Mouse (Mus musculus) MEL (cell line): ENCODE results near the gene Uckl1. TPM values are rescaled to one million over a fixed set of nuclear protein-coding genes. Genes with fewer than 3 reads are reported as not detected.

Experiments
- DNase-seq: peaks from one replicate; pipeline ENCODE4 v3.0.0; 2011; ENCODE audit warnings: low read depth, low spot score
- H3K27ac ChIP-seq: 2 replicates; pipeline ENCODE4 v1.5.1; 2012; ENCODE audit warnings: low read depth, mild to moderate bottlenecking, control low read depth, low read length, moderate library complexity; ENCODE audit not compliant: control insufficient read depth
- H3K27me3 ChIP-seq, 2 experiments: fragments of 150-350 bp in 1 of 2; sonication (generic) in 1 of 2; 2 replicates each; pipeline ENCODE4 v1.6.1; 2012; ENCODE audit warnings: low read length in 2 of 2, mild to moderate bottlenecking in 2 of 2, improper control_type of control experiment in 1 of 2, moderate library complexity in 1 of 2; ENCODE audit not compliant: insufficient read depth in 2 of 2, control insufficient read depth in 1 of 2
- H3K36me3 ChIP-seq, 2 experiments: 2 replicates each; pipeline ENCODE4 v1.6.1; 2012 to 2014; ENCODE audit warnings: low read length in 2 of 2, improper control_type of control experiment in 1 of 2, inconsistent platforms in 1 of 2, mild to moderate bottlenecking in 1 of 2; ENCODE audit not compliant: insufficient read depth in 2 of 2, control insufficient read depth in 1 of 2
- H3K4me1 ChIP-seq, 2 experiments: fragments of 150-350 bp in 1 of 2; sonication (generic) in 1 of 2; 2 replicates each; pipeline ENCODE4 v1.6.1; 2012; ENCODE audit warnings: low read length in 2 of 2, improper control_type of control experiment in 1 of 2, mild to moderate bottlenecking in 1 of 2; ENCODE audit not compliant: insufficient read depth in 2 of 2, control insufficient read depth in 1 of 2
- H3K4me3 ChIP-seq, 2 experiments: fragments of 150-350 bp in 1 of 2; sonication (generic) in 1 of 2; 2 replicates each; pipeline ENCODE4 v1.5.1; 2012; ENCODE audit warnings: low read depth in 2 of 2, low read length in 2 of 2, mild to moderate bottlenecking in 2 of 2, moderate library complexity in 2 of 2, control low read depth in 1 of 2, improper control_type of control experiment in 1 of 2; ENCODE audit not compliant: control insufficient read depth in 1 of 2, insufficient read depth in 1 of 2
- H3K79me2 ChIP-seq: 2 replicates; pipeline ENCODE4 v1.6.1; 2012; ENCODE audit warnings: mild to moderate bottlenecking, low read length, moderate library complexity; ENCODE audit not compliant: control insufficient read depth, poor library complexity, insufficient read depth
- H3K9ac ChIP-seq: 2 replicates; pipeline ENCODE4 v1.6.1; 2012; ENCODE audit warnings: low read depth, mild to moderate bottlenecking, control low read depth, low read length, moderate library complexity; ENCODE audit not compliant: control insufficient read depth, poor library complexity, severe bottlenecking
- H3K9me3 ChIP-seq: fragments of 150-350 bp; sonication (generic); replicated peaks from 2 replicates; pipeline ENCODE4 v1.6.1; 2012; ENCODE audit warnings: mild to moderate bottlenecking, low read length, improper control_type of control experiment, moderate library complexity; ENCODE audit not compliant: insufficient read depth
- CHD2 ChIP-seq: IDR thresholded peaks from 2 replicates; pipeline ENCODE4 v1.6.1; 2011; ENCODE audit warnings: low read length, improper control_type of control experiment
- CTCF ChIP-seq, 3 experiments: IDR thresholded peaks in 2 of 3; conservative IDR thresholded peaks in 1 of 3; 2 replicates each; pipeline ENCODE4 v1.5.1; 2011 to 2012; ENCODE audit warnings: low read length in 3 of 3, low read depth in 2 of 3, mild to moderate bottlenecking in 2 of 3, improper control_type of control experiment in 1 of 3, inconsistent platforms in 1 of 3, mixed read lengths in 1 of 3, moderate library complexity in 1 of 3; ENCODE audit not compliant: control insufficient read depth in 1 of 3, insufficient read depth in 1 of 3, poor library complexity in 1 of 3, severe bottlenecking in 1 of 3
- E2F4 ChIP-seq: IDR thresholded peaks from 2 replicates; pipeline ENCODE4 v1.6.1; 2011; ENCODE audit warnings: low read depth, low read length, improper control_type of control experiment, borderline replicate concordance
- EP300 ChIP-seq, 2 experiments: IDR thresholded peaks; 2 replicates each; pipeline ENCODE4 v1.6.1; 2011; ENCODE audit warnings: improper control_type of control experiment in 2 of 2, low read length in 2 of 2, low read depth in 1 of 2, mild to moderate bottlenecking in 1 of 2
- ETS1 ChIP-seq: IDR thresholded peaks from 2 replicates; pipeline ENCODE4 v1.6.1; 2012; ENCODE audit warnings: low read depth, mild to moderate bottlenecking, inconsistent platforms, low read length, improper control_type of control experiment, moderate library complexity
- GABPA ChIP-seq: IDR thresholded peaks from 2 replicates; pipeline ENCODE4 v1.6.1; 2012; ENCODE audit warnings: low read depth, mild to moderate bottlenecking, inconsistent platforms, low read length, improper control_type of control experiment, moderate library complexity
- GATA1 ChIP-seq: IDR thresholded peaks from 2 replicates; pipeline ENCODE4 v1.6.1; 2011; ENCODE audit warnings: low read depth, low read length, improper control_type of control experiment
- MAX ChIP-seq: IDR thresholded peaks from 2 replicates; pipeline ENCODE4 v1.6.1; 2011; ENCODE audit warnings: low read length, improper control_type of control experiment
- MYC ChIP-seq: IDR thresholded peaks from 2 replicates; pipeline ENCODE4 v1.6.1; 2011; ENCODE audit warnings: low read depth, mild to moderate bottlenecking, low read length, improper control_type of control experiment, moderate library complexity
- NRF1 ChIP-seq: IDR thresholded peaks from 2 replicates; pipeline ENCODE4 v1.6.1; 2014; ENCODE audit warnings: low read depth, mild to moderate bottlenecking, inconsistent platforms, low read length, improper control_type of control experiment, moderate library complexity; ENCODE audit not compliant: poor library complexity, insufficient read depth, severe bottlenecking
- POLR2A ChIP-seq, 2 experiments: IDR thresholded peaks; 2 replicates each; pipeline ENCODE4 v1.6.1; 2011 to 2012; ENCODE audit warnings: low read length in 2 of 2, mild to moderate bottlenecking in 2 of 2, control low read depth in 1 of 2, improper control_type of control experiment in 1 of 2, low read depth in 1 of 2, moderate library complexity in 1 of 2; ENCODE audit not compliant: control insufficient read depth in 1 of 2, insufficient read depth in 1 of 2, poor library complexity in 1 of 2
- POLR2AphosphoS2 ChIP-seq: IDR thresholded peaks from 2 replicates; pipeline ENCODE4 v1.6.1; 2011; ENCODE audit warnings: low read length, improper control_type of control experiment
- RCOR1 ChIP-seq: IDR thresholded peaks from 2 replicates; pipeline ENCODE4 v1.6.1; 2012; ENCODE audit warnings: low read depth, mild to moderate bottlenecking, inconsistent platforms, low read length, improper control_type of control experiment
- SIN3A ChIP-seq: IDR thresholded peaks from 2 replicates; pipeline ENCODE4 v1.6.1; 2012; ENCODE audit warnings: low read length, improper control_type of control experiment, inconsistent platforms
- SMC3 ChIP-seq: IDR thresholded peaks from 2 replicates; pipeline ENCODE4 v1.6.1; 2011; ENCODE audit warnings: low read depth, low read length, improper control_type of control experiment
- TAL1 ChIP-seq: IDR thresholded peaks from 2 replicates; pipeline ENCODE4 v1.6.1; 2012; ENCODE audit warnings: mild to moderate bottlenecking, inconsistent platforms, low read length, moderate library complexity, mixed read lengths
- TBP ChIP-seq: IDR thresholded peaks from 2 replicates; pipeline ENCODE4 v1.8.0; 2011; ENCODE audit warnings: low read depth, low read length, improper control_type of control experiment
- USF1 ChIP-seq: IDR thresholded peaks from 2 replicates; pipeline ENCODE4 v1.6.1; 2014; ENCODE audit warnings: low read depth, mild to moderate bottlenecking, inconsistent platforms, low read length, improper control_type of control experiment, moderate library complexity
- USF2 ChIP-seq, 2 experiments: IDR thresholded peaks; 2 replicates each; pipeline ENCODE4 v1.6.1; 2011 to 2012; ENCODE audit warnings: improper control_type of control experiment in 2 of 2, low read length in 2 of 2, borderline replicate concordance in 1 of 2, inconsistent platforms in 1 of 2, low read depth in 1 of 2, mild to moderate bottlenecking in 1 of 2; ENCODE audit not compliant: insufficient read depth in 1 of 2
- polyA plus RNA-seq, 2 experiments: library from polyadenylated mRNA; stranded (reverse) in 1 of 2; unstranded in 1 of 2; fragments of >175 nt in 1 of 2; fragments of >200 nt in 1 of 2; gene quantifications; 2 replicates each; pipeline versions ENCODE4 v1.2.1 to v1.2.4; 2012; ENCODE audit warnings: low replicate concordance in 2 of 2, low read depth in 1 of 2; ENCODE audit not compliant: insufficient read length in 2 of 2, insufficient read depth in 1 of 2, missing spikeins in 1 of 2
- total RNA-seq: library from RNA; depleted of rRNA; stranded (reverse); fragments of 300-350 nt; gene quantifications from 2 replicates; pipeline ENCODE4 v1.2.3, GENCODE M21; 2012

Gene Uckl1
- total and polyA plus RNA-seq, 3 experiments = 15.2 to 24.6 TPM; not detected in 1

DNA sequence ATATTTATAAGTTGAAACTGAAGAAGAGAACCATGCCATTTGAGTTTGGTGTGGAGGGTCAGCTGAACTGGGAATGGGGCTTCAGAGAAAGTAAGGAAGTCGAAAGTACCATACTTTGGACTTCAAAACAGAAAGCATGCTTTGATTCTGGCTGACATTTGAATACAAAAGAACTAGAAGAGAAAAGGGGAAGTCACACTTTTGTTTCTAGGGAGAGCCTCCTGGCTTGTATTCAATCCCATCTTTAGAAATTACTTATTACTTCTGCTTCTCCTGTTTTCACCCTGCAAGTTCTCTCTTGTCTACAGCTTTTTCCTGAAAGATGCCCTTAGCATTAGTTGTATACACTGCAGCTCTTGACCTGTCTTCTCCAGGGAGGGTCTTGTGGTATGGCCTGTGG is 36.5 kb downstream of the Uckl1 start:
- H3K27ac ChIP-seq = no peak overlapping the region
- no peaks in the 10 kb centered on the region for H3K9me3 ChIP-seq
- H3K9ac ChIP-seq = no peak overlapping the region
- H3K79me2 ChIP-seq = 0 out of 2 replicates have a peak, but pooled peaks cover 1% of the 10 kb centered on the region
- H3K27me3 ChIP-seq = no peaks in the 10 kb centered on the region
- no peak for TF ChIP-seq TAL1
- TF ChIP-seq MYC = peak; percentile 46; the same call in 1 of the 2 replicates
- TF ChIP-seq, all 39 proteins: peak for 1
- Histone ChIP-seq H3K4me3 (no peak overlapping the region), H3K36me3 (peaks cover 0 to 33% of the 10 kb centered on the region in 2 experiments; a peak in 2 of 4 replicates), H3K4me1 (no peaks in the 10 kb centered on the region)
- DNase-seq = peak; percentile 41

DNA sequence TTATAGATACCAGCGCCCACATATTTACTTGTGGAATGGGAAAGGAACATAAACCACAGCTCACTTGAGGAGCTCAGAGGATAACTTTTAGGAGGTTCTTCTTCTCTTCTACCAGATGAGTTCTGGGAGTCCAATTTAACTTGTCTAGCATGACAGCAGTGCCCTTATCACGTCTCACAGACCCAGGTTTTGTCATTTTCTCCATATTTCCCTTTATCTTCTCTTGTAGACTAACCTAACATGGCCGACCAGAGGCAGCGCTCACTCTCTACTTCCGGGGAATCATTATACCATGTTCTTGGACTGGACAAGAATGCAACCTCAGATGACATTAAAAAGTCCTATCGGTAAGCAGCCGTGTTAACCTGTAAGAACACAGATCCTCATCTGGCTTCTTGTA is 38.5 kb downstream of the Uckl1 start:
- no peaks in the 10 kb centered on the region for H3K4me1 ChIP-seq
- no peak for DNase-seq
- peaks cover 12% of the 10 kb centered on the region for H3K79me2 ChIP-seq
- no peak for TF ChIP-seq MYC
- no peak for TF ChIP-seq TBP
- no peak for TF ChIP-seq EP300 (IDR thresholded peaks at IDR 0.05; ENCODE audit: low read depth in 1 of 2, low read length in 2 of 2)
- no peak for TF ChIP-seq USF1
- no peak for TF ChIP-seq ETS1
- no peak for TF ChIP-seq GATA1
- TF ChIP-seq POLR2AphosphoS2 = no peak
- TF ChIP-seq SMC3 = no peak
- no peak for TF ChIP-seq MAX
- TF ChIP-seq CHD2 = no peak
- TF ChIP-seq NRF1 = no peak
- no peak for TF ChIP-seq POLR2A (IDR thresholded peaks at IDR 0.05; ENCODE audit: control insufficient read depth in 1 of 2, insufficient read depth in 1 of 2, low read depth in 1 of 2, low read length in 2 of 2, poor library complexity in 1 of 2)
- TF ChIP-seq TAL1 = no peak
- TF ChIP-seq USF2 (IDR thresholded peaks at IDR 0.05; ENCODE audit: borderline replicate concordance in 1 of 2, insufficient read depth in 1 of 2, low read depth in 1 of 2, low read length in 2 of 2) = no peak
- TF ChIP-seq SIN3A = no peak
- no peak for TF ChIP-seq RCOR1
- no peak for TF ChIP-seq GABPA
- TF ChIP-seq E2F4 = no peak
- no peak for TF ChIP-seq CTCF (IDR thresholded peaks at IDR 0.05 in 2 of 3, conservative IDR thresholded peaks at IDR 0.05 in 1 of 3; ENCODE audit: control insufficient read depth in 1 of 3, insufficient read depth in 1 of 3, low read depth in 2 of 3, low read length in 3 of 3, poor library complexity in 1 of 3, severe bottlenecking in 1 of 3)
- no peak overlapping the region for H3K27ac ChIP-seq
- H3K27me3 ChIP-seq = no peaks in the 10 kb centered on the region
- H3K4me3 ChIP-seq = no peak overlapping the region
- H3K9me3 ChIP-seq = no peaks in the 10 kb centered on the region
- H3K9ac ChIP-seq = no peak overlapping the region
- H3K36me3 ChIP-seq = peaks cover 2 to 39% of the 10 kb centered on the region in 2 experiments; a peak in 3 of 4 replicates
